Mouse (Mus musculus) midbrain, embryonic 16.5 days (tissue): ENCODE measurements around the gene Nom1. TPM values are rescaled to one million over a fixed set of nuclear protein-coding genes. Genes with fewer than 3 reads are reported as not detected.
A peak's percentile ranks its signal among the peaks of the same experiment; 100 is the strongest.
"Not testable (repeated sequence)": the region's sequence is repeated elsewhere in the genome, so short reads cannot be mapped to it uniquely, and the experiment has no call there.

Experiments
- ATAC-seq: fragments of 200-750 bp; cut with Nextera tagmentation; 2 replicates; pipeline ENCODE4 v1.8.0; 2017; ENCODE audit warnings: moderate TSS enrichment
- H3K27ac ChIP-seq: fragments of 300-500 bp; sonication (generic); 2 replicates; pipeline ENCODE4 v1.5.1; 2014; ENCODE audit warnings: mild to moderate bottlenecking, low read length, mixed read lengths
- H3K27me3 ChIP-seq: fragments of 300-500 bp; sonication (generic); 2 replicates; pipeline ENCODE4 v1.6.1; 2014; ENCODE audit warnings: low read depth, low read length, mixed read lengths; ENCODE audit not compliant: control insufficient read depth, insufficient read depth
- H3K36me3 ChIP-seq: fragments of 300-500 bp; sonication (generic); 2 replicates; pipeline ENCODE4 v1.6.1; 2014; ENCODE audit warnings: mild to moderate bottlenecking, low read length, moderate library complexity, mixed read lengths; ENCODE audit not compliant: control insufficient read depth, insufficient read depth
- H3K4me1 ChIP-seq: fragments of 300-500 bp; sonication (generic); 2 replicates; pipeline ENCODE4 v1.6.1; 2014; ENCODE audit warnings: mild to moderate bottlenecking, low read length, mixed read lengths; ENCODE audit not compliant: control insufficient read depth, insufficient read depth
- H3K4me2 ChIP-seq: fragments of 300-500 bp; sonication (generic); 2 replicates; pipeline ENCODE4 v1.6.1; 2014; ENCODE audit warnings: mild to moderate bottlenecking, low read length, mixed read lengths
- H3K4me3 ChIP-seq: fragments of 300-500 bp; sonication (generic); 2 replicates; pipeline ENCODE4 v1.5.1; 2014; ENCODE audit warnings: low read depth, mild to moderate bottlenecking, low read length, moderate library complexity, mixed read lengths
- H3K9ac ChIP-seq: fragments of 300-500 bp; sonication (generic); 2 replicates; pipeline ENCODE4 v1.6.1; 2014; ENCODE audit warnings: low read depth, low read length, mixed read lengths
- H3K9me3 ChIP-seq: fragments of 300-500 bp; sonication (generic); replicated peaks from 2 replicates; pipeline ENCODE4 v1.6.1; 2014; ENCODE audit warnings: mild to moderate bottlenecking, low read length, mixed read lengths; ENCODE audit not compliant: control insufficient read depth, poor library complexity, severe bottlenecking
- WGBS: fragments of 180-500 bp; shearing (Covaris S2); extraction: QIAGEN DNeasy Blood & Tissue Kit; methylation state at CpG from one replicate; pipeline ENCODE4 v1.1.7; 2014; 5-methylcytosine and 5-hydroxymethylcytosine counted together
- polyA plus RNA-seq: library from polyadenylated mRNA; unstranded; fragments of >200 nt; fragmentation: Nextera tagmentation; extraction: Ambion mirVana; gene quantifications from 2 replicates; pipeline ENCODE4 v1.2.1, GENCODE M21; 2015

Nom1 gene
- polyA plus RNA-seq, 1 experiment from 2014 or later = 21.1 TPM

GRCm38 (mm10) chr5:29434872-29435358, 451 bp downstream of the Nom1 start:
- Histone ChIP-seq H3K27ac (peak overlapping the region; percentile 76), H3K36me3 (peaks cover 19% of the 10 kb centered on the region), H3K4me1 (peaks cover 21% of the 10 kb centered on the region), H3K9ac (peak overlapping the region; percentile 87), H3K9me3 (no peaks in the 10 kb centered on the region), H3K4me3 (peak overlapping the region; percentile 96), H3K4me2 (peak overlapping the region; percentile 99), H3K27me3 (peaks cover 3% of the 10 kb centered on the region; the same call in 1 of the 2 replicates)
- ATAC-seq = peak; percentile 76
- under 1% methylated on average over 48 of the region's 48 CpGs for WGBS

DNA sequence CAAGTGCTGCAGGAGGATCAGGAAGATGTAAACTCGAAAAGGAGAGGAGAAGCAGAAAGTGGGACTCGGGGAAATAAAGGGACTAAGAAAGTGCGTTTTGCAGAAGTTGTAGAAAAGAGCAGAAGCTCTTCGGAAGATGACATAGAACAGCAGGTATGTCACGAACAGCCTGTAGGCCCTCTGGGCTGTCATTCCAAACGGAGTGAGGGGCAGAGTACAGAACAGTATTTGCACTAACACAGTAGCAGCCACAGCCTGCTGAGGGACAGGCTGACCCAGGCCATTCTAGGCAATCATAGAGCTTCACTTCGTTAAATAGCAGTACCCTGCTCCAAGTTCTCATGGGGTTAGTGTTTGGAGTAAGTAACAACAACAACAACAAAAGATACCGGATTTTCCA, 1.0 kb downstream of the Nom1 start:
- Histone ChIP-seq H3K9ac (peak overlapping the region; percentile 87), H3K9me3 (no peaks in the 10 kb centered on the region), H3K36me3 (peaks cover 24% of the 10 kb centered on the region), H3K4me1 (peaks cover 21% of the 10 kb centered on the region), H3K27ac (no peak overlapping the region), H3K27me3 (peaks cover 3% of the 10 kb centered on the region; the same call in 1 of the 2 replicates), H3K4me3 (peak overlapping the region; percentile 96), H3K4me2 (peak overlapping the region; percentile 99)
- WGBS = 53% methylated on average over 8 of the region's 8 CpGs
- no peak for ATAC-seq

DNA sequence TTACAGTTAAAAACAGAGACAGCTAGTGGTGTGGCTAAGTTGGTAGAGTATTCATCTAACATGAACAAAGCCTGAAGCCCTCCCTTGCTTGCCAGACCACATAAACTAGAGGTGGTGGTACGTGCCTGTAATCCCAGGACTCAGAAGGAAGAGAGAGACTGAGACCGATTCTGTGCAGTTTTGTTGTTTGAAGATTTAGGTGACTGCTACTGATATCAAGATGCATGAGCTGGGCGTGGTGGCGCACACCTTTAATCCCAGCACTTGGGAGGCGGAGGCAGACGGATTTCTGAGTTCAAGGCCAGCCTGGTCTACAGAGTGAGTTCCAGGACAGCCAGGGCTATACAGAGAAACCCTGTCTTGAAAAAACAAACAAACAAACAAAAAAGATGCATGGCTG, 2.3 kb downstream of the Nom1 start:
- Histone ChIP-seq H3K4me1 (peaks cover 21% of the 10 kb centered on the region), H3K36me3 (peaks cover 31% of the 10 kb centered on the region)
- 95% methylated on average over 6 of the region's 6 CpGs for WGBS
- not testable (repeated sequence) for H3K27ac ChIP-seq, ATAC-seq, H3K9me3 ChIP-seq, H3K4me3 ChIP-seq, H3K4me2 ChIP-seq, H3K27me3 ChIP-seq, H3K9ac ChIP-seq

DNA sequence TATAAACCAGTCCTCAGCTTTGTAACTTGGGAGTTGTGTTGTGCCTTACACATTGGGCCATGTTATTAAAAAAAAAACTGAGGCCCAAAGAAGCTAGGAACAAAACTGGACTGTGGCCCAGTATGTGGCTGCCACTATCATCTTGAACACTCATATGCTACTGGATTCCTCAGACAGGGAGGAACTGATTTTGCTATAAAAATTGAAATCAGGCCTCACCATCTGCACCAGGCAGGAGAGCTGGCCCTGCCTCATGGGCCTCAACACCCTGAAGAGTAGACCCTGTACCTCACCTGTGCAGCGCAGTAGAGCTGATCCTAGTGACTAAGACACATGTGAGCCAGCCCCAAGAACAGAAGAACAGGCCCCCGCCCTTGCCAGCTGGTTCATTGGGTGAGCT, 10.8 kb downstream of the Nom1 start:
- Histone ChIP-seq H3K9ac (no peak overlapping the region), H3K4me1 (no peaks in the 10 kb centered on the region), H3K4me3 (no peak overlapping the region), H3K27ac (no peak overlapping the region), H3K36me3 (peaks cover 57% of the 10 kb centered on the region), H3K27me3 (no peaks in the 10 kb centered on the region), H3K9me3 (no peaks in the 10 kb centered on the region), H3K4me2 (no peak overlapping the region)
- WGBS = 93% methylated on average over 2 of the region's 2 CpGs
- no peak for ATAC-seq

DNA sequence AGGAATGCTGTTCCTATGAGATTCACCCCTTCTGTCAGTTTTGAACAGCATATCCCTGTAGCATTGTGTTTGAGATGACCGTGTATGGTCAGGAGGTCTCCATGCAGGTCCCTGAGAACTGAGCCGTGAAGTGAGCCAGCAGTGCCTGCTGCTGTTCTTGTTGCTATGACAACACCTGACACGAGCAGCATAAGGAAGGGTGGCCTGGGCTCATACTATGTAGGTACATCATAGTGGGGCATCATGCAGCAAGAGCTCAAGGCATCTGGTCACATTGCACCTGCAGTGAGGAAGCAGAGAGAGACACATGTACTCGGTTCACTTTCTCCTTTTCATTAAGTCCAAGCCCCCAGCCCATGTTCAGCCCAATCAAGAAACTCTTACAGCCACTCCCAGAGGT, 17.9 kb downstream of the Nom1 start:
- Histone ChIP-seq H3K4me1 (no peaks in the 10 kb centered on the region), H3K9me3 (no peaks in the 10 kb centered on the region), H3K27ac (no peak overlapping the region), H3K36me3 (peaks cover 22% of the 10 kb centered on the region), H3K27me3 (no peaks in the 10 kb centered on the region), H3K4me2 (no peak overlapping the region), H3K9ac (no peak overlapping the region), H3K4me3 (no peak overlapping the region)
- ATAC-seq = no peak
- 74% methylated on average over 4 of the region's 4 CpGs for WGBS

DNA sequence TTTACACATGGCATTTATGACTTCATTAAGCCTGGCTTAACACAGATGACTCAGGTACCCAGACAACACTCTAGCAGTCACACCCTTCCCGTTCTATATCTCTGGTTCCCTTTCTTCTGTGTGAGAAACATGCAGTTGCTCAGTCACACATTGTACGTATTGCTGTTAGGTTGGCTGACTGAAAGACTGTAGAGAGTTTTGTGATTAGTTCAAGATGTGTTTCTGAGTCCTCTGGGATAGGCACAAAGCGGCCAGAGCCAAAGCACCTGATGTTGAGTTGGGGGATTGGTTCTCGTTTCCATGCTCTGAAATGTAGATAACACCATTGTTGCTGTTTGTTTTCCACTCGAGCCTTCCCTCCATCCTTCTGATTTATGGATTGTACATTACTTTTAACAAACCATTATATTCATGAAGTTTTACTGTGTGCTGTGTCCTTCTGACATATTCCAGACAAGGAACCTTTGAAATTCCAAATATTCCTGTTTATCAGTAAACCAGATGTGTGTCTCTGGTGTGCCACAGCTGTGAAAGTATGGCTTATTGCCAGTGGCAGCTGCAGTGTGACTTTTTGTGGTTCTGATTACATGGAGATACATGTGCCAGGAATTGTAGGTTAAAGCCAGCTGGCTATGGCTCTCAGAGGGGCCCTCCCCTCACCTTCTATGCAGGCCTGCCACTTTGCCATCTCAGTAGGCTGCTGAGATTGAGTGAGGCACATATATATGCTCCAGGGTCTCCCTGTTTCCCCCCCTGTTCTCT, 22.6 kb downstream of the Nom1 start:
- H3K9ac ChIP-seq = no peak overlapping the region

DNA sequence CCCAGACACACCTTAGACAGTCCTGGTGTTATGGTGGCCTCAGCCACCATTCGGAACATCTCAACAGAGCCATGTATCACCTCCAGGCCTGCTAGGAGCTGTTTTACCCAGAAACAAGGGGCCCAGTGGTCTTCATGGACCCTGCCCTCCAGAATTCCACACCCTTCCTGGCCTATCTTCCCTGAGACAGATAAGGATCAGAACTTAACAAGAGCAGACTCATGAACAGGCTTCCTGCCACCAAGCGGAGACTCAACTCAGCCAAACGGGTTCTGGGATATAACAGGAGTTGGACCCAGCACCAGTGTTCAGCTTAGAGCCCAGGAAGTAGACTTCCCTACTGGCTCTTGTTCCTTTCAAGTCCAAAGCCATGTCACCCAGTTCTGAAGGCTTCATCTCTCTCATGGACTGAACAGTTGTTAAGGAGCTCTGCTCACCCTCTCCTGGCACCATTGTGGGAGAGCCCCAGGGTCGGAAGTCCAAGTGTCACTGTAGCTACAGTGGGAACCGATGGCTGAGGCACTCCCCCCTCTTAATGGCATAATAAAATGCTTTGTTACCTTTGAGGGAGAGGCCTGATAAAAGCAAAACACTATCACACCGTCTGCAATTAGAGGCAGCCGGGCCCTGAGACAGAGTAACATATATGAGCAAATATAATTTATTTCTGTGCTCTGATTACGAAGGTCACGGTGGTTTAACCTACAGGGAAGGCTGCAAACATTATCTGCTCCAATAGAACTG, 28.7 kb downstream of the Nom1 start:
- H3K9ac ChIP-seq = no peak overlapping the region
- peaks cover 27% of the 10 kb centered on the region for H3K27me3 ChIP-seq
- WGBS = 86% methylated on average over 9 of the region's 9 CpGs
- no peak overlapping the region for H3K4me3 ChIP-seq
- H3K36me3 ChIP-seq = no peaks in the 10 kb centered on the region
- H3K27ac ChIP-seq = no peak overlapping the region
- peaks cover 4% of the 10 kb centered on the region; the same call in 1 of the 2 replicates for H3K4me1 ChIP-seq
- no peaks in the 10 kb centered on the region for H3K9me3 ChIP-seq
- ATAC-seq = no peak
- no peak overlapping the region for H3K4me2 ChIP-seq

More for the DNA sequence above, 22.6 kb downstream of the Nom1 start:
- peaks cover 8% of the 10 kb centered on the region for H3K36me3 ChIP-seq
- H3K27me3 ChIP-seq = no peaks in the 10 kb centered on the region
- 90% methylated on average over 5 of the region's 5 CpGs for WGBS
- ATAC-seq = no peak
- no peak overlapping the region for H3K27ac ChIP-seq
- H3K9me3 ChIP-seq = no peaks in the 10 kb centered on the region
- H3K4me1 ChIP-seq = no peaks in the 10 kb centered on the region
- H3K4me3 ChIP-seq = no peak overlapping the region
- H3K4me2 ChIP-seq = no peak overlapping the region

GRCm38 (mm10) chr5:29467489-29468350, 33.3 kb downstream of the Nom1 start:
- ATAC-seq = peak; percentile 46; the same call in 1 of the 2 replicates
- no peaks in the 10 kb centered on the region for H3K36me3 ChIP-seq
- H3K4me2 ChIP-seq = peak overlapping the region; percentile 56
- 3% methylated on average over 66 of the region's 67 CpGs for WGBS
- H3K4me3 ChIP-seq = peak overlapping the region; percentile 30
- H3K9me3 ChIP-seq = no peaks in the 10 kb centered on the region
- no peak overlapping the region for H3K27ac ChIP-seq
- H3K4me1 ChIP-seq = peaks cover 6% of the 10 kb centered on the region; the same call in 1 of the 2 replicates
- H3K27me3 ChIP-seq = peaks cover 51% of the 10 kb centered on the region
- peak overlapping the region; percentile 11; the same call in 1 of the 2 replicates for H3K9ac ChIP-seq
